Mouse (Mus musculus): ENCODE data around the gene Cyfip2.

GRCm38 (mm10) chr11:46309808-46310555 lies 2.7 kb downstream of the Cyfip2 start:
- TF ChIP-seq CTCF (IDR thresholded peaks at IDR 0.05; ENCODE audit: borderline replicate concordance, extremely low read depth, insufficient read depth, insufficient read length) (no peak), POLR2A (IDR thresholded peaks at IDR 0.05; ENCODE audit: borderline replicate concordance, extremely low read depth, insufficient read depth, insufficient read length, poor library complexity, severe bottlenecking) (no peak)

Measured in brain, embryonic 14.5 days (tissue).